Mouse (Mus musculus): ENCODE measurements around the gene Zc3h4.
A peak's percentile ranks its signal among the peaks of the same experiment; 100 is the strongest.
"Not testable (repeated sequence)": the region's sequence is repeated elsewhere in the genome, so short reads cannot be mapped to it uniquely, and the experiment has no call there.

Gene Zc3h4

GRCm38 (mm10) chr7:16400689-16401611 is at the start of gene Zc3h4:
Gene Zc3h4 (plus strand): TSS chr7:16400910.
- peak; percentile 79 for DNase-seq (ENCODE audit: low read depth, low spot score)

DNA sequence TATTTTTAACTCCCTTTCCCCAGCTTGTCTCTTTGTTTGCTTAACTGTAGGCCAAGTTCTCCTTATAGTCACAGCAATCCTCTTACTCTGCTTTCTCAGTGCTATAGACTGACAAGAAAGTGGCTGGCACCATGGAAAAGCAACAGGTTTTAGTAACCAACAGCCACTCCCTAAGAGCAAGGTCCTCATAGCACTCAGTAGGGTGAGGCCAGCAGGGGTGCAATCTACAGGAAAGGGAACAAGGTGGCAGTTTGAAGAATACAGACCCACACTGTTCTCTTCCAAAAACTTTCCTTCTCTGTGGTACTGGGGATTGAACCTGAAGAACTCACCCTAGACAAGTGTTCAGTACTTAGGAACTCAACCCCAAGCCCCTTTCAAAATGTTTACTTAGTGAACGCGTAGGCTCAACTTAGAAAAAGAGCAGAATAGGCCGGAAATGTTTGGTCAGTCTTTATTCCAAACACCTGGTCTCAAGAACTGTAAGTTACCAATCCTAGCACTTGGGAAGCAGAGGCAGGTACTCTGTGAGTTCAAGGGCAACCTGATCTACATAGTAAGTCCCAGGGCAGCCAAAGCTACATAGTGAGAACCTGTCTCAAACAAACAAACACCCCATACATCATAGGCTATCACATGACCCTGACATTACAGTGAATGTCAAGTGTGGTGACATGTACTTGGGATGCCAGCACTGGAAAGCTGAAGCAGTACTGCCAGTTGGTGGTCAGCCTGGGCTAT is 44.7 kb upstream of the Zc3h4 start:
- DNase-seq (ENCODE audit: low read depth, low spot score) = no peak

- no peak for DNase-seq (ENCODE audit: low read depth, low spot score)
Measured at GRCm38 (mm10) chr7:16357602-16358001, 43.1 kb upstream of the Zc3h4 start.

- no peak for DNase-seq (ENCODE audit: low read depth, low spot score)
Measured at GRCm38 (mm10) chr7:16364319-16364718, 36.4 kb upstream of the Zc3h4 start.

GRCm38 (mm10) chr7:16364901-16365500 is 35.7 kb upstream of the Zc3h4 start:
- peak; percentile 92 for DNase-seq (ENCODE audit: low read depth, low spot score)

- DNase-seq (ENCODE audit: low read depth, low spot score) = no peak
Measured at GRCm38 (mm10) chr7:16366133-16366646, 34.5 kb upstream of the Zc3h4 start.

DNA sequence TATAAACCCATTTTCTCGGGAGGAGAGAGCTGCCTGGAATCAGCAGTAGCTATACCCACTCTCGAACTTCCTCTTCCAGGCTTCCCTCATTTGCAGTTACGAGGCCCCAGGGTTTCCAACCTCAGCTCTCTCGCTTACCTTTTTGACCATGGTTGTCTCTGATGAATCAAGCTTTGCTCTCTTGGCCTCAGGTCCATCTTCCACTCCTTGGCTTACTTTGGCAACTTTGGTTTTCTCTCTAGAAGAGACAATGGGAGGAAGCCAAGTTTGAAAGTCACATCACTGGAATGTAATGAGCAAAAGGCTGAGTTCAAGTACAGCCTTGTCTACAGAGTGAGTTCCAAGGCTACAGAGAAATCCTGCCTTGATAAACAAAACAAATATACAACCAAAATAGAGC is 34.0 kb upstream of the Zc3h4 start:
- no peak for DNase-seq (ENCODE audit: low read depth, low spot score)

GRCm38 (mm10) chr7:16368835-16369234 is 31.9 kb upstream of the Zc3h4 start:
- DNase-seq (ENCODE audit: low read depth, low spot score) = no peak

DNA sequence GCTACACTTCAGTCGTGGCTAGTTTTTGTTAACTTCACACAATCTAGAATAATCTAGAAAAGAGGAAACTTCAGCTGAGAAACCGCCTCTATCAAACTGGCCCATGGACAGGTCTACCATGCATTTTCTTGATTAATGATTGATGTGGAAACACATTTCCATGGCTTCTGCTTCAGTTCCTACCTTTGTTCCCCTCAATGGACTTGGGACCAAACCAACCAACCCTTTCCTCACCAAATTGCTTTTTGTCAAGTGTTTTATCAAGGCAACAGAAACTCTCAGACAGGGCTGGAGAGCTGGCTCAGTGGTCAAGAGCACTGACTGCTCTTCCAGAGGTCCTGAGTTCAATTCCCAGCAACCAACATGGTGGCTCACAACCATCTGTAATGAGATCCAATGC is 30.1 kb upstream of the Zc3h4 start:
- DNase-seq (ENCODE audit: low read depth, low spot score) = no peak

- DNase-seq (ENCODE audit: low read depth, low spot score) = peak; percentile 24
Measured at GRCm38 (mm10) chr7:16373719-16374118, 27.0 kb upstream of the Zc3h4 start.

- DNase-seq (ENCODE audit: low read depth, low spot score) = no peak
Measured at GRCm38 (mm10) chr7:16374989-16375388, 25.7 kb upstream of the Zc3h4 start.

- peak; percentile 61 for DNase-seq (ENCODE audit: low read depth, low spot score)
Measured at GRCm38 (mm10) chr7:16376505-16376904, 24.2 kb upstream of the Zc3h4 start.

GRCm38 (mm10) chr7:16387160-16388041 is 13.3 kb upstream of the Zc3h4 start, which contains the start of gene Sae1:
Gene Sae1 (minus strand): TSS chr7:16387806.
- peak; percentile 97 for DNase-seq (ENCODE audit: low read depth, low spot score)

DNA sequence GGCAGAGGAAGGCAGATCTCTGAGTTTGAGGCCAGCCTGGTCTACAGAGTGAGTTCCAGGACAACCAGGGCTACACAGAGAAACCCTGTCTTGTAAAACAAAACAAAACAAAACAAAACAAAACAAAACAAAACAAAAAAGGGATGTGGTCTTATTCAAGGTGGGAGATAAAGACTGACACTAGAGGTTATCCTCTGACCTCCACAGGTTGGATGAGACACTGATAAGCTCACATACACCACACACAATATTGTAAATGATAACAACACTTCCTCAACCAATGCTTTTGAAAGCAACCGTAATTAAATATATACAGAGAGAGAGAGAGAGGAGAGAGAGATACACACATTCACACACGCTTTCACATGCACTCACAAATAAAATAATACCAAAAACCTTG is 10.8 kb upstream of the Zc3h4 start:
- DNase-seq (ENCODE audit: low read depth, low spot score) = not testable (repeated sequence)

- DNase-seq (ENCODE audit: low read depth, low spot score) = peak; percentile 50
Measured at GRCm38 (mm10) chr7:16392923-16393322, 7.8 kb upstream of the Zc3h4 start.

GRCm38 (mm10) chr7:16395944-16396343 is 4.8 kb upstream of the Zc3h4 start:
- no peak for DNase-seq (ENCODE audit: low read depth, low spot score)

DNA sequence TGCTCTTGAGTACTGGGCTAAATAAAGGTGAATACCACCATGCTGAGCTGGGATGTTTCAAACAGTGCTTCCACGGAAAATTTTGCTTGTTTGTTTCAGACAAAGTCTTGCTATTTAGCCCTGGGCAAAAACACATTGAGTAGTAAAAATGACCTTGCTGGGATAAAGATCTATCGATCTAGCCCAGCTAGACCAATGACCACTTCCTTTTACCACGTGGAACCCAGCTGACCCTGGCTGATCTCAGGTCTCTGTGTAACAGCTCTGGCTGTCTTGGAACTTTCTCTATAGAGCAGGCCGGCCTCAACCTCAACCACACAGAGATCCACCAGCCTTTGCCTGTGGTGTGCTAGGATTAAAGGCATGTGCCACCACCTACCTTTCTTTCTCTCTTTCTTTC is 3.2 kb upstream of the Zc3h4 start:
- DNase-seq (ENCODE audit: low read depth, low spot score) = no peak

GRCm38 (mm10) chr7:16398387-16399050 is 2.2 kb upstream of the Zc3h4 start:
- no peak for DNase-seq (ENCODE audit: low read depth, low spot score)

- peak; percentile 92 for DNase-seq (ENCODE audit: low read depth, low spot score)
Measured at GRCm38 (mm10) chr7:16399098-16399819, 1.5 kb upstream of the Zc3h4 start.
